Mouse (Mus musculus): Measurements from ENCODE around the gene Serp2. TPM values are rescaled to one million over a fixed set of nuclear protein-coding genes. Genes with fewer than 3 reads are reported as not detected.

Gene Serp2
- polyA plus RNA-seq, 1 experiment from 2014 or later = 6.3 TPM

GRCm38 (mm10) chr14:76595048-76595859, 38.6 kb upstream of the Serp2 start:
- Histone ChIP-seq H3K9ac (ENCODE audit: low read length) (no peak overlapping the region), H3K4me1 (ENCODE audit: control insufficient read depth, insufficient read depth, low read length) (peaks cover 17% of the 10 kb centered on the region), H3K4me2 (ENCODE audit: low read depth, low read length) (no peak overlapping the region), H3K4me3 (ENCODE audit: low read length) (no peak overlapping the region), H3K27ac (ENCODE audit: low read length) (no peak overlapping the region), H3K9me3 (replicated peaks; ENCODE audit: control insufficient read depth, low read length) (no peaks in the 10 kb centered on the region), H3K36me3 (ENCODE audit: control insufficient read depth, insufficient read depth) (no peaks in the 10 kb centered on the region), H3K27me3 (ENCODE audit: control insufficient read depth, insufficient read depth, low read length) (no peaks in the 10 kb centered on the region)
- WGBS = 72% methylated on average over 9 of the region's 9 CpGs
- no peak for ATAC-seq (replicated peaks; ENCODE audit: extremely low read depth, insufficient read depth, low FRiP score)

GRCm38 (mm10) chr14:76594351-76594885, 37.7 kb upstream of the Serp2 start:
- Histone ChIP-seq H3K36me3 (ENCODE audit: control insufficient read depth, insufficient read depth) (no peaks in the 10 kb centered on the region), H3K9ac (ENCODE audit: low read length) (no peak overlapping the region), H3K27me3 (ENCODE audit: control insufficient read depth, insufficient read depth, low read length) (no peaks in the 10 kb centered on the region), H3K4me1 (ENCODE audit: control insufficient read depth, insufficient read depth, low read length) (peaks cover 11% of the 10 kb centered on the region), H3K9me3 (replicated peaks; ENCODE audit: control insufficient read depth, low read length) (no peaks in the 10 kb centered on the region), H3K27ac (ENCODE audit: low read length) (no peak overlapping the region), H3K4me3 (ENCODE audit: low read length) (no peak overlapping the region), H3K4me2 (ENCODE audit: low read depth, low read length) (no peak overlapping the region)
- no peak for ATAC-seq (replicated peaks; ENCODE audit: extremely low read depth, insufficient read depth, low FRiP score)
- WGBS = 50% methylated on average over 6 of the region's 6 CpGs

GRCm38 (mm10) chr14:76593630-76594193, 37.0 kb upstream of the Serp2 start:
- no peak for ATAC-seq (replicated peaks; ENCODE audit: extremely low read depth, insufficient read depth, low FRiP score)
- Histone ChIP-seq H3K27ac (ENCODE audit: low read length) (no peak overlapping the region), H3K4me2 (ENCODE audit: low read depth, low read length) (no peak overlapping the region), H3K27me3 (ENCODE audit: control insufficient read depth, insufficient read depth, low read length) (no peaks in the 10 kb centered on the region), H3K4me3 (ENCODE audit: low read length) (no peak overlapping the region), H3K4me1 (ENCODE audit: control insufficient read depth, insufficient read depth, low read length) (peaks cover 5% of the 10 kb centered on the region), H3K36me3 (ENCODE audit: control insufficient read depth, insufficient read depth) (no peaks in the 10 kb centered on the region), H3K9ac (ENCODE audit: low read length) (no peak overlapping the region), H3K9me3 (replicated peaks; ENCODE audit: control insufficient read depth, low read length) (no peaks in the 10 kb centered on the region)
- 84% methylated on average over 15 of the region's 15 CpGs for WGBS

- no peak overlapping the region for H3K4me3 ChIP-seq (ENCODE audit: low read length)
- no peaks in the 10 kb centered on the region for H3K36me3 ChIP-seq (ENCODE audit: control insufficient read depth, insufficient read depth)
- H3K27me3 ChIP-seq (ENCODE audit: control insufficient read depth, insufficient read depth, low read length) = no peaks in the 10 kb centered on the region
- H3K4me2 ChIP-seq (ENCODE audit: low read depth, low read length) = no peak overlapping the region
- WGBS = 87% methylated on average over 12 of the region's 12 CpGs
- no peak overlapping the region for H3K27ac ChIP-seq (ENCODE audit: low read length)
- no peak overlapping the region for H3K9ac ChIP-seq (ENCODE audit: low read length)
- H3K4me1 ChIP-seq (ENCODE audit: control insufficient read depth, insufficient read depth, low read length) = no peaks in the 10 kb centered on the region
- H3K9me3 ChIP-seq (replicated peaks; ENCODE audit: control insufficient read depth, low read length) = no peaks in the 10 kb centered on the region
- ATAC-seq (replicated peaks; ENCODE audit: extremely low read depth, insufficient read depth, low FRiP score) = no peak
These were observed 36.0 kb upstream of the Serp2 start for GRCm38 (mm10) chr14:76592721-76593120.

GRCm38 (mm10) chr14:76592090-76592489, 35.4 kb upstream of the Serp2 start:
- WGBS = 74% methylated on average over 6 of the region's 6 CpGs

GRCm38 (mm10) chr14:76590134-76590533, 33.4 kb upstream of the Serp2 start:
- no peak overlapping the region for H3K27ac ChIP-seq (ENCODE audit: low read length)
- H3K36me3 ChIP-seq (ENCODE audit: control insufficient read depth, insufficient read depth) = no peaks in the 10 kb centered on the region
- H3K27me3 ChIP-seq (ENCODE audit: control insufficient read depth, insufficient read depth, low read length) = no peaks in the 10 kb centered on the region
- H3K4me3 ChIP-seq (ENCODE audit: low read length) = no peak overlapping the region
- H3K9me3 ChIP-seq (replicated peaks; ENCODE audit: control insufficient read depth, low read length) = no peaks in the 10 kb centered on the region
- 77% methylated on average over 7 of the region's 7 CpGs for WGBS
- no peaks in the 10 kb centered on the region for H3K4me1 ChIP-seq (ENCODE audit: control insufficient read depth, insufficient read depth, low read length)
- H3K9ac ChIP-seq (ENCODE audit: low read length) = no peak overlapping the region
- no peak for ATAC-seq (replicated peaks; ENCODE audit: extremely low read depth, insufficient read depth, low FRiP score)
- H3K4me2 ChIP-seq (ENCODE audit: low read depth, low read length) = no peak overlapping the region

More at GRCm38 (mm10) chr14:76592090-76592489, 35.4 kb upstream of the Serp2 start:
- Histone ChIP-seq H3K9ac (ENCODE audit: low read length) (no peak overlapping the region), H3K4me1 (ENCODE audit: control insufficient read depth, insufficient read depth, low read length) (no peaks in the 10 kb centered on the region), H3K27ac (ENCODE audit: low read length) (no peak overlapping the region), H3K36me3 (ENCODE audit: control insufficient read depth, insufficient read depth) (no peaks in the 10 kb centered on the region), H3K4me3 (ENCODE audit: low read length) (no peak overlapping the region), H3K4me2 (ENCODE audit: low read depth, low read length) (no peak overlapping the region), H3K9me3 (replicated peaks; ENCODE audit: control insufficient read depth, low read length) (no peaks in the 10 kb centered on the region), H3K27me3 (ENCODE audit: control insufficient read depth, insufficient read depth, low read length) (no peaks in the 10 kb centered on the region)
- no peak for ATAC-seq (replicated peaks; ENCODE audit: extremely low read depth, insufficient read depth, low FRiP score)

- H3K4me3 ChIP-seq (ENCODE audit: low read length) = no peak overlapping the region
- no peak for ATAC-seq (replicated peaks; ENCODE audit: extremely low read depth, insufficient read depth, low FRiP score)
- H3K4me2 ChIP-seq (ENCODE audit: low read depth, low read length) = no peak overlapping the region
- H3K9me3 ChIP-seq (replicated peaks; ENCODE audit: control insufficient read depth, low read length) = no peaks in the 10 kb centered on the region
- no peak overlapping the region for H3K9ac ChIP-seq (ENCODE audit: low read length)
- WGBS = 78% methylated on average over 1 of the region's 1 CpGs
- H3K4me1 ChIP-seq (ENCODE audit: control insufficient read depth, insufficient read depth, low read length) = no peaks in the 10 kb centered on the region
- no peaks in the 10 kb centered on the region for H3K27me3 ChIP-seq (ENCODE audit: control insufficient read depth, insufficient read depth, low read length)
- H3K36me3 ChIP-seq (ENCODE audit: control insufficient read depth, insufficient read depth) = no peaks in the 10 kb centered on the region
- no peak overlapping the region for H3K27ac ChIP-seq (ENCODE audit: low read length)
These were observed 33.0 kb upstream of the Serp2 start for GRCm38 (mm10) chr14:76589671-76590070.

GRCm38 (mm10) chr14:76585831-76586405, 29.2 kb upstream of the Serp2 start:
- Histone ChIP-seq H3K27ac (ENCODE audit: low read length) (no peak overlapping the region), H3K27me3 (ENCODE audit: control insufficient read depth, insufficient read depth, low read length) (no peaks in the 10 kb centered on the region), H3K9ac (ENCODE audit: low read length) (no peak overlapping the region), H3K36me3 (ENCODE audit: control insufficient read depth, insufficient read depth) (no peaks in the 10 kb centered on the region), H3K4me3 (ENCODE audit: low read length) (no peak overlapping the region), H3K4me2 (ENCODE audit: low read depth, low read length) (no peak overlapping the region), H3K4me1 (ENCODE audit: control insufficient read depth, insufficient read depth, low read length) (no peaks in the 10 kb centered on the region), H3K9me3 (replicated peaks; ENCODE audit: control insufficient read depth, low read length) (no peaks in the 10 kb centered on the region)
- WGBS = 47% methylated on average over 13 of the region's 13 CpGs
- no peak for ATAC-seq (replicated peaks; ENCODE audit: extremely low read depth, insufficient read depth, low FRiP score)

- no peak overlapping the region for H3K27ac ChIP-seq (ENCODE audit: low read length)
- H3K9ac ChIP-seq (ENCODE audit: low read length) = no peak overlapping the region
- no peaks in the 10 kb centered on the region for H3K9me3 ChIP-seq (replicated peaks; ENCODE audit: control insufficient read depth, low read length)
- 66% methylated on average over 7 of the region's 7 CpGs for WGBS
- H3K4me2 ChIP-seq (ENCODE audit: low read depth, low read length) = no peak overlapping the region
- H3K4me1 ChIP-seq (ENCODE audit: control insufficient read depth, insufficient read depth, low read length) = no peaks in the 10 kb centered on the region
- H3K27me3 ChIP-seq (ENCODE audit: control insufficient read depth, insufficient read depth, low read length) = no peaks in the 10 kb centered on the region
- H3K36me3 ChIP-seq (ENCODE audit: control insufficient read depth, insufficient read depth) = no peaks in the 10 kb centered on the region
- ATAC-seq (replicated peaks; ENCODE audit: extremely low read depth, insufficient read depth, low FRiP score) = no peak
- H3K4me3 ChIP-seq (ENCODE audit: low read length) = no peak overlapping the region
These were observed 27.3 kb upstream of the Serp2 start for GRCm38 (mm10) chr14:76583985-76584384.
